Mouse (Mus musculus) cortical plate, adult 2 months (tissue): ENCODE data around the gene Gnb3.

Experiments
- CTCF ChIP-seq: fragments of 200-500 bp; IDR thresholded peaks from 2 replicates; pipeline ENCODE4 v1.5.1; 2011; ENCODE audit warnings: mild to moderate bottlenecking, control low read depth, low read length; ENCODE audit not compliant: insufficient read depth; ENCODE audit errors: extremely low read depth
- POLR2A ChIP-seq: fragments of 200-500 bp; IDR thresholded peaks from 2 replicates; pipeline ENCODE4 v1.6.1; 2011; ENCODE audit warnings: mild to moderate bottlenecking, low read length, control low read depth; ENCODE audit not compliant: insufficient read depth; ENCODE audit errors: extremely low read depth

- no peak for TF ChIP-seq CTCF
- TF ChIP-seq POLR2A = no peak
These were observed 19.2 kb downstream of the Gnb3 start for GRCm38 (mm10) chr6:124820891-124821290.
